ENCODE assay signal across 8 mouse cellular contexts in the genomic region with DNA sequence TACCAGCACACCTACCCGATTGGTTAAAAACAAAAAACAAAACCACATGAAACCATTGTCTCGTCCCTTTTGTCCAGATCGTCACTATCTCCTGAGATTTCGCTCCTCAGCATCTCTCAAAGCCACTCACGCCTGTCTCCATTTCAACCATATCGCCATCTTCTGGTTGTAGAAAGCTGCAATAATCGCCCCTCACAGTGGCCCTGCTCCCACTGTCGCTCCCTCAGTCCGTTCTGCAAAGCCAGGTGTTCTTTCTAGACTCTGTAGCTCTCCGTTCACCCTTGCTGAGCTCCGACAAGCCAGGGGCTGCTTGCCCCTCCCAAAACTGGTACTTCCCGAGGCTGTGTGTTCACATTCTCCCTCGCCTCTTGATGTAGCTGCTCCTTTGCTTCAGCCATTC.
A peak's percentile ranks its signal among the peaks of the same experiment; 100 is the strongest.
DNase-seq lines count a peak whose midpoint lies in the region; ATAC-seq and TF ChIP-seq lines count a peak whose summit lies in the region.

No protein-coding gene starts in this region.

- peaks cover 11% of the 10 kb centered on the region; the same call in 1 of the 2 replicates for H3K27me3 ChIP-seq in heart, embryonic 10.5 days (ENCODE audit: insufficient read depth, poor library complexity, severe bottlenecking)
- H3K27me3 ChIP-seq in heart, embryonic 12.5 days (replicated peaks) = peaks cover 11% of the 10 kb centered on the region; the same call in 1 of the 2 replicates
- H3K27me3 ChIP-seq in limb, embryonic 11.5 days (ENCODE audit: control insufficient read depth, insufficient read depth, low read length) = no peaks in the 10 kb centered on the region

- peak overlapping the region; percentile 64 for H3K4me2 ChIP-seq in heart, embryonic 12.5 days
- H3K4me2 ChIP-seq in limb, embryonic 11.5 days (ENCODE audit: low read depth, severe bottlenecking) = peak overlapping the region; percentile 22

- no peaks in the 10 kb centered on the region for H3K36me3 ChIP-seq in heart, embryonic 10.5 days
- no peaks in the 10 kb centered on the region for H3K36me3 ChIP-seq in heart, embryonic 12.5 days
- no peaks in the 10 kb centered on the region for H3K36me3 ChIP-seq in limb, embryonic 11.5 days (ENCODE audit: control insufficient read depth, insufficient read depth, low read length)

- no peak for ATAC-seq in heart, embryonic 12.5 days (ENCODE audit: insufficient number of reproducible peaks, low FRiP score)
- ATAC-seq in limb, embryonic 11.5 days (ENCODE audit: insufficient number of reproducible peaks, low FRiP score, low TSS enrichment, low read depth) = 0 out of 2 replicates have a peak, but pooled peaks have one; percentile 19

- DNase-seq in heart, embryonic 10.5 days (ENCODE audit: low spot score) = no peak
- DNase-seq in heart, adult 9 months (ENCODE audit: low spot score in 2 of 2) = no peak
- DNase-seq in brain, embryonic 14.5 days (ENCODE audit: low read depth) = peak; percentile 56
- peak; percentile 45 for DNase-seq in limb, embryonic 11.5 days (ENCODE audit: low spot score)
- DNase-seq in retina, embryonic 14.5 days (ENCODE audit: low spot score) = peak; percentile 54
- no peak for DNase-seq in urinary bladder, postnatal 14 days (ENCODE audit: low spot score)
- no peak for DNase-seq in cerebellum, adult 9-10 months

- H3K9me3 ChIP-seq in heart, embryonic 10.5 days = no peaks in the 10 kb centered on the region
- no peaks in the 10 kb centered on the region for H3K9me3 ChIP-seq in heart, embryonic 12.5 days (replicated peaks)
- no peaks in the 10 kb centered on the region for H3K9me3 ChIP-seq in limb, embryonic 11.5 days (ENCODE audit: control insufficient read depth, low read length)

- WGBS in heart, embryonic 10.5 days = 21% methylated on average over 13 of the region's 13 CpGs
- 19% methylated on average over 13 of the region's 13 CpGs for WGBS in heart, embryonic 12.5 days
- WGBS in limb, embryonic 11.5 days = 32% methylated on average over 13 of the region's 13 CpGs

- H3K4me1 ChIP-seq in heart, embryonic 10.5 days = peaks cover 8% of the 10 kb centered on the region
- peaks cover 7% of the 10 kb centered on the region for H3K4me1 ChIP-seq in heart, embryonic 12.5 days (replicated peaks)
- no peaks in the 10 kb centered on the region for H3K4me1 ChIP-seq in limb, embryonic 11.5 days (ENCODE audit: control insufficient read depth, insufficient read depth, low read length)

- peak overlapping the region; percentile 48; the same call in 1 of the 2 replicates for H3K27ac ChIP-seq in heart, embryonic 10.5 days
- H3K27ac ChIP-seq in heart, embryonic 12.5 days (ENCODE audit: poor library complexity, severe bottlenecking) = no peak overlapping the region
- no peak overlapping the region for H3K27ac ChIP-seq in limb, embryonic 11.5 days (replicated peaks; ENCODE audit: low read depth, low read length)

- H3K9ac ChIP-seq in heart, embryonic 12.5 days = no peak overlapping the region
- no peak overlapping the region for H3K9ac ChIP-seq in limb, embryonic 11.5 days (ENCODE audit: low read length)

- peak; percentile 43; the same call in 1 of the 2 replicates for TF ChIP-seq CTCF in brain, embryonic 14.5 days (IDR thresholded peaks at IDR 0.05; ENCODE audit: borderline replicate concordance, extremely low read depth, insufficient read depth, insufficient read length)

- no peak for TF ChIP-seq POLR2A in brain, embryonic 14.5 days (IDR thresholded peaks at IDR 0.05; ENCODE audit: borderline replicate concordance, extremely low read depth, insufficient read depth, insufficient read length, poor library complexity, severe bottlenecking)

- peak overlapping the region; percentile 41 for H3K4me3 ChIP-seq in heart, embryonic 10.5 days
- peak overlapping the region; percentile 24 for H3K4me3 ChIP-seq in heart, embryonic 12.5 days
- H3K4me3 ChIP-seq in limb, embryonic 11.5 days (ENCODE audit: low read depth, low read length) = no peak overlapping the region

Comparison
In these comparisons a context has a peak if more than half of its experiments do, and no peak if none do; other contexts are left out.
1. DNase-seq: peak in brain, embryonic 14.5 days (single experiment), limb, embryonic 11.5 days (single experiment) and retina, embryonic 14.5 days (single experiment); none in heart, embryonic 10.5 days (single experiment), heart, adult 9 months (0 of 2), urinary bladder, postnatal 14 days (single experiment) and cerebellum, adult 9-10 months (single experiment).